Mouse (Mus musculus) CH12.LX (cell line): ENCODE results near the gene Spns3. TPM values are rescaled to one million over a fixed set of nuclear protein-coding genes. Genes with fewer than 3 reads are reported as not detected.
A peak's percentile ranks its signal among the peaks of the same experiment; 100 is the strongest.

Experiments used
- DNase-seq: peaks from one replicate; pipeline ENCODE4 v3.0.0-alpha.2; 2013; ENCODE audit errors: extremely low read depth
- H3K27ac ChIP-seq: 2 replicates; pipeline ENCODE4 v1.5.1; 2012; ENCODE audit warnings: low read depth, mild to moderate bottlenecking, control low read depth, moderate library complexity; ENCODE audit not compliant: insufficient read depth
- H3K27me3 ChIP-seq: replicated peaks from 2 replicates; pipeline ENCODE3; 2012; ENCODE audit warnings: inconsistent platforms
- H3K36me3 ChIP-seq, 2 experiments: replicated peaks in 1 of 2; 2 replicates each; pipeline versions ENCODE3 to v1.6.1; 2012; ENCODE audit warnings: inconsistent platforms in 1 of 2, low read length in 1 of 2, mild to moderate bottlenecking in 1 of 2, mixed read lengths in 1 of 2, moderate library complexity in 1 of 2; ENCODE audit not compliant: control insufficient read depth in 1 of 2, insufficient read depth in 1 of 2
- H3K4me1 ChIP-seq, 2 experiments: 2 replicates each; pipeline ENCODE4 v1.6.1; 2012; ENCODE audit warnings: inconsistent platforms in 1 of 2, moderate library complexity in 1 of 2; ENCODE audit not compliant: insufficient read depth in 2 of 2, control insufficient read depth in 1 of 2
- H3K4me2 ChIP-seq: 2 replicates; pipeline ENCODE4 v1.6.1; 2012; ENCODE audit warnings: low read depth, mild to moderate bottlenecking, control low read depth; ENCODE audit not compliant: poor library complexity, insufficient read depth, severe bottlenecking
- H3K4me3 ChIP-seq, 3 experiments: fragments of 150-350 bp in 1 of 3; sonication (generic) in 1 of 3; replicated peaks in 1 of 3; 2 replicates each; pipeline versions ENCODE3 to v1.5.1; 2011 to 2012; ENCODE audit warnings: low read depth in 2 of 3, low read length in 2 of 3, mild to moderate bottlenecking in 2 of 3, moderate library complexity in 2 of 3, control low read depth in 1 of 3, improper control_type of control experiment in 1 of 3, inconsistent platforms in 1 of 3, mixed read lengths in 1 of 3; ENCODE audit not compliant: poor library complexity in 1 of 3
- H3K79me2 ChIP-seq: replicated peaks from 2 replicates; pipeline ENCODE4 v1.6.1; 2012; ENCODE audit warnings: mild to moderate bottlenecking, moderate library complexity; ENCODE audit not compliant: control insufficient read depth, poor library complexity, insufficient read depth, severe bottlenecking; ENCODE audit errors: extremely low read depth
- H3K9ac ChIP-seq: 2 replicates; pipeline ENCODE4 v1.6.1; 2012; ENCODE audit warnings: low read depth, mild to moderate bottlenecking, control low read depth, moderate library complexity; ENCODE audit not compliant: insufficient read depth
- H3K9me3 ChIP-seq: replicated peaks from 2 replicates; pipeline ENCODE3; 2012; ENCODE audit warnings: low read length, inconsistent platforms, mixed read lengths
- BHLHE40 ChIP-seq: IDR thresholded peaks from 2 replicates; pipeline ENCODE4 v1.6.1; 2011; ENCODE audit warnings: mild to moderate bottlenecking, low read depth, low read length, improper control_type of control experiment
- CTCF ChIP-seq, 2 experiments: IDR thresholded peaks in 1 of 2; conservative IDR thresholded peaks in 1 of 2; 2 replicates each; pipeline ENCODE4 v1.5.1; 2011 to 2012; ENCODE audit warnings: low read depth in 2 of 2, low read length in 2 of 2, improper control_type of control experiment in 1 of 2, inconsistent platforms in 1 of 2, mild to moderate bottlenecking in 1 of 2, moderate library complexity in 1 of 2
- EP300 ChIP-seq: IDR thresholded peaks from 2 replicates; pipeline ENCODE4 v1.6.1; 2011; ENCODE audit warnings: low read length, improper control_type of control experiment
- ETS1 ChIP-seq: conservative IDR thresholded peaks from 2 replicates; pipeline ENCODE4 v1.6.1; 2012; ENCODE audit warnings: low read depth, mild to moderate bottlenecking, inconsistent platforms, low read length, improper control_type of control experiment, moderate library complexity
- GABPA ChIP-seq: IDR thresholded peaks from 2 replicates; pipeline ENCODE4 v1.6.1; 2012; ENCODE audit warnings: low read depth, low read length, improper control_type of control experiment, inconsistent platforms; ENCODE audit not compliant: insufficient replicate concordance
- IRF4 ChIP-seq: IDR thresholded peaks from 2 replicates; pipeline ENCODE4 v1.6.1; 2014; ENCODE audit warnings: low read depth, mild to moderate bottlenecking, inconsistent platforms, low read length, improper control_type of control experiment
- JUND ChIP-seq: conservative IDR thresholded peaks from 2 replicates; pipeline ENCODE4 v1.6.1; 2011; ENCODE audit warnings: low read depth, low read length, improper control_type of control experiment
- MAX ChIP-seq: IDR thresholded peaks from 2 replicates; pipeline ENCODE4 v1.6.1; 2011; ENCODE audit warnings: low read length, improper control_type of control experiment
- MAZ ChIP-seq: IDR thresholded peaks from 2 replicates; pipeline ENCODE4 v1.6.1; 2012; ENCODE audit warnings: low read depth, mild to moderate bottlenecking, inconsistent platforms, low read length, improper control_type of control experiment, moderate library complexity
- MEF2A ChIP-seq: IDR thresholded peaks from 2 replicates; pipeline ENCODE4 v1.6.1; 2014; ENCODE audit warnings: low read depth, mild to moderate bottlenecking, inconsistent platforms, low read length, improper control_type of control experiment, borderline replicate concordance
- NELFE ChIP-seq: IDR thresholded peaks from 2 replicates; pipeline ENCODE4 v1.6.1; 2011; ENCODE audit warnings: low read depth, low read length, improper control_type of control experiment
- POLR2AphosphoS2 ChIP-seq: IDR thresholded peaks from 2 replicates; pipeline ENCODE4 v1.6.1; 2011; ENCODE audit warnings: low read depth, low read length, improper control_type of control experiment
- RAD21 ChIP-seq: IDR thresholded peaks from 2 replicates; pipeline ENCODE4 v1.6.1; 2011; ENCODE audit warnings: low read depth, mild to moderate bottlenecking, low read length, improper control_type of control experiment, moderate library complexity
- SMC3 ChIP-seq: IDR thresholded peaks from 2 replicates; pipeline ENCODE4 v1.6.1; 2011; ENCODE audit warnings: low read depth, low read length, improper control_type of control experiment
- ZC3H11A ChIP-seq: IDR thresholded peaks from 2 replicates; pipeline ENCODE4 v1.6.1; 2012; ENCODE audit warnings: low read depth, mild to moderate bottlenecking, inconsistent platforms, low read length, improper control_type of control experiment
- ZMIZ1 ChIP-seq: IDR thresholded peaks from 2 replicates; pipeline ENCODE4 v1.6.1; 2012; ENCODE audit warnings: low read depth, mild to moderate bottlenecking, inconsistent platforms, low read length, improper control_type of control experiment
- dilution Hi-C: fragments of 300-500 bp; cut with MboI; formaldehyde crosslinking; loops from 2 replicates; pipeline ENCODE4 v1.14.3; 2020; ENCODE audit warnings: low sequenced_read_pairs; ENCODE audit not compliant: extremely low pct_unique_long_range_greater_than_20kb, extremely low pct_ligation_motif_present
- in situ Hi-C: fragments of 300-500 bp; cut with MboI; formaldehyde crosslinking; loops from 3 replicates; pipeline ENCODE4 v1.14.3; 2019; ENCODE audit warnings: low sequenced_read_pairs, low pct_ligation_motif_present, low pct_unique_long_range_greater_than_20kb, mixed read lengths
- polyA plus RNA-seq: library from polyadenylated mRNA; unstranded; fragments of >175 nt; gene quantifications from 2 replicates; pipeline ENCODE4 v1.2.1, GENCODE M21; 2012; ENCODE audit warnings: low read depth; ENCODE audit not compliant: insufficient read length
- total RNA-seq, 2 experiments: library from RNA; depleted of rRNA; stranded (reverse); fragments of 300-350 nt in 1 of 2; fragments of >200 nt in 1 of 2; gene quantifications; 2 replicates each; pipeline ENCODE4 v1.2.3; 2012 to 2014

The Spns3 gene
- total and polyA plus RNA-seq, 3 experiments: 0.21 to 1.8 (median 1.0) TPM

DNA sequence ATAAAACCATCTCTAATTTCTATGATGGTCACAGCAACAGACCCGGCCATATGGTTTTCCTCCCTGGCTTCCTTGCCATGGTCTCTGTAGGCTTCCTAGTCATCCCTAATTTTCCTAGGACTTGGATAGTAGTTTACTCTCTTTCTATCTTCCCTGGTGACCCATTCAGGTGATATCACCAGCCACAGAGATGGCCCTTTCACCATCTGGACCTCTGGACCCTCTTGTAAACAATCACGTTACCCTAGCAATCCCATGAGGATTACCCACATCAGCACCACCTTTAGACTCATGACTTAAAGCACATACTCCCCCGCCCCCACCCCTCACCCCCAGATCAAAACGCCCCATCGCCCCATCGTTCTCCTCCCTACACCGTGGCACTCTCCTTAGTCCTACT is 16.0 kb upstream of the Spns3 start:
- no peaks in the 10 kb centered on the region for H3K36me3 ChIP-seq
- no peak overlapping the region for H3K27ac ChIP-seq
- DNase-seq: no peak
- TF ChIP-seq ZMIZ1 (no peak), MAZ (no peak), NELFE (no peak), ETS1 (no peak), GABPA (no peak), EP300 (no peak), RAD21 (no peak)
- H3K4me3 ChIP-seq: no peak overlapping the region
- in situ Hi-C loops: no loop called here
- no peaks in the 10 kb centered on the region for H3K9me3 ChIP-seq
- no peaks in the 10 kb centered on the region for H3K27me3 ChIP-seq
- H3K79me2 ChIP-seq: no peaks in the 10 kb centered on the region
- dilution Hi-C loops: no loop called here
- H3K4me1 ChIP-seq: peaks cover 12 to 41% of the 10 kb centered on the region in 2 experiments
- no peak overlapping the region for H3K4me2 ChIP-seq
- H3K9ac ChIP-seq: no peak overlapping the region

DNA sequence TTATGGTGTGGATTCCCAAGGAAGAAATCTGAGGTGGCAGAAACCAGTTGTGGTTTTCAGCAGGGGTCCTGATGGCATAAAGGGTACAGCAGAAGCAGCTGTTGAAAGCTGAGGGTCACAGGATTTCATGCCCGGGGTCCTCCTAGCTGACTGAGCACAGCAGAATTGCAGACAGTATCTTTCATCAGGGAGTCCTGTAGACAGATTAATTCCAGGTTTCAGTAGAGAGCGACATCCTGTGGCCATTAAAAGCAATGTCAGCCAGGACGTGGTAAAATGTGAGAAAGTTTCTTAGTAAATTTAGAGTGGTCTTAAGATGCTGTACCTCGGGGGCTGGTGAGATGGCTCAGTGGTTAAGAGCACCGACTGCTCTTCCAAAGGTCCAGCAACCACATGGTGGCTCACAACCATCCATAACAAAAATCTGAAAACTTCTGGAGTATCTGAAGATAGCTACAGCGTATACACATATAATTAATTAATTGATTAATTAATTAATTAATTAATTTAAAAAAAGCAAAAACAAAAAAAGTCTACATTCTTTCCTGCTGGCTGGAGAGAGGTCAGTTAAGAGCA is 14.0 kb upstream of the Spns3 start:
- Histone ChIP-seq H3K4me3 (no peak overlapping the region), H3K9ac (no peak overlapping the region), H3K4me1 (peaks cover 8 to 38% of the 10 kb centered on the region in 2 experiments; a peak in 3 of 4 replicates), H3K79me2 (no peaks in the 10 kb centered on the region), H3K9me3 (no peaks in the 10 kb centered on the region), H3K27me3 (no peaks in the 10 kb centered on the region), H3K4me2 (peak overlapping the region; percentile 26), H3K36me3 (no peaks in the 10 kb centered on the region), H3K27ac (no peak overlapping the region)
- DNase-seq: peak; percentile 85
- in situ Hi-C loops: loop anchor here (5.0 kb wide), 2 partner anchors 122 to 222 kb away; partner anchors contain the start of gene Mybbp1a
- dilution Hi-C loops: no loop called here
- TF ChIP-seq IRF4: peak; percentile 57
- TF ChIP-seq SMC3: peak; percentile 95
- 0 out of 2 replicates have a peak, but pooled peaks have one; percentile 32 for TF ChIP-seq MEF2A
- TF ChIP-seq ZC3H11A: peak; percentile 97
- peak; percentile 89 to 95 for TF ChIP-seq CTCF (conservative IDR thresholded peaks at IDR 0.05 in 1 of 2, IDR thresholded peaks at IDR 0.05 in 1 of 2; ENCODE audit: low read depth in 2 of 2, low read length in 2 of 2)
- TF ChIP-seq POLR2AphosphoS2: no peak
- TF ChIP-seq MAX: no peak
- TF ChIP-seq BHLHE40: no peak
- no peak for TF ChIP-seq JUND
- TF ChIP-seq, all 38 proteins: peak for 5
